Mouse (Mus musculus): ENCODE data around the gene Trappc3l. TPM values are rescaled to one million over a fixed set of nuclear protein-coding genes. Genes with fewer than 3 reads are reported as not detected.

The Trappc3l gene
- polyA plus RNA-seq, 1 experiment = not detected

- TF ChIP-seq POLR2A (IDR thresholded peaks at IDR 0.05; ENCODE audit: borderline replicate concordance, extremely low read depth, low read depth, low read length) (no peak), CTCF (IDR thresholded peaks at IDR 0.05; ENCODE audit: insufficient read depth, low read length) (no peak)
- 67% methylated on average over 2 of the region's 2 CpGs for WGBS
- no peaks in the 10 kb centered on the region for H3K4me1 ChIP-seq (ENCODE audit: control insufficient read depth, insufficient read depth, low read length)
- DNase-seq = no peak
- H3K4me3 ChIP-seq (replicated peaks; ENCODE audit: extremely low read depth, low read depth, low read length) = no peak overlapping the region
Observed at GRCm38 (mm10) chr10:34118421-34118820, 81.0 kb downstream of the Trappc3l start.

- WGBS = 9% methylated on average over 44 of the region's 44 CpGs
- TF ChIP-seq CTCF (IDR thresholded peaks at IDR 0.05; ENCODE audit: insufficient read depth, low read length) (no peak), POLR2A (IDR thresholded peaks at IDR 0.05; ENCODE audit: borderline replicate concordance, extremely low read depth, low read depth, low read length) (no peak)
- no peaks in the 10 kb centered on the region for H3K4me1 ChIP-seq (ENCODE audit: control insufficient read depth, insufficient read depth, low read length)
- H3K4me3 ChIP-seq (replicated peaks; ENCODE audit: extremely low read depth, low read depth, low read length) = peak within 1 kb of the TSS; percentile 60
- peak; percentile 23 for DNase-seq
Observed at GRCm38 (mm10) chr10:34127392-34128378, 90.3 kb downstream of the Trappc3l start, which contains the start of gene Calhm6. Calhm6 (minus strand) TSS chr10:34127984.

GRCm38 (mm10) chr10:34128391-34128790 is 91.0 kb downstream of the Trappc3l start:
- TF ChIP-seq CTCF (IDR thresholded peaks at IDR 0.05; ENCODE audit: insufficient read depth, low read length) = no peak
- TF ChIP-seq POLR2A (IDR thresholded peaks at IDR 0.05; ENCODE audit: borderline replicate concordance, extremely low read depth, low read depth, low read length) = no peak
- WGBS = 68% methylated on average over 6 of the region's 6 CpGs
- Histone ChIP-seq H3K4me1 (ENCODE audit: control insufficient read depth, insufficient read depth, low read length) (no peaks in the 10 kb centered on the region), H3K4me3 (replicated peaks; ENCODE audit: extremely low read depth, low read depth, low read length) (no peak overlapping the region)
- no peak for DNase-seq

- WGBS = 65% methylated on average over 2 of the region's 2 CpGs
- no peaks in the 10 kb centered on the region for H3K4me1 ChIP-seq (ENCODE audit: control insufficient read depth, insufficient read depth, low read length)
- no peak for TF ChIP-seq POLR2A (IDR thresholded peaks at IDR 0.05; ENCODE audit: borderline replicate concordance, extremely low read depth, low read depth, low read length)
- no peak for TF ChIP-seq CTCF (IDR thresholded peaks at IDR 0.05; ENCODE audit: insufficient read depth, low read length)
- no peak overlapping the region for H3K4me3 ChIP-seq (replicated peaks; ENCODE audit: extremely low read depth, low read depth, low read length)
- no peak for DNase-seq
Observed at GRCm38 (mm10) chr10:34131356-34131755, 94.0 kb downstream of the Trappc3l start.

GRCm38 (mm10) chr10:34136432-34136831 is 99.0 kb downstream of the Trappc3l start:
- no peaks in the 10 kb centered on the region for H3K4me1 ChIP-seq (ENCODE audit: control insufficient read depth, insufficient read depth, low read length)
- TF ChIP-seq CTCF (IDR thresholded peaks at IDR 0.05; ENCODE audit: insufficient read depth, low read length) (no peak), POLR2A (IDR thresholded peaks at IDR 0.05; ENCODE audit: borderline replicate concordance, extremely low read depth, low read depth, low read length) (no peak)
- DNase-seq = no peak
- WGBS = 41% methylated on average over 6 of the region's 6 CpGs
- H3K4me3 ChIP-seq (replicated peaks; ENCODE audit: extremely low read depth, low read depth, low read length) = no peak overlapping the region

GRCm38 (mm10) chr10:34138027-34138426 is 100.6 kb downstream of the Trappc3l start:
- no peak overlapping the region for H3K4me3 ChIP-seq (replicated peaks; ENCODE audit: extremely low read depth, low read depth, low read length)
- no peak for TF ChIP-seq POLR2A (IDR thresholded peaks at IDR 0.05; ENCODE audit: borderline replicate concordance, extremely low read depth, low read depth, low read length)
- TF ChIP-seq CTCF (IDR thresholded peaks at IDR 0.05; ENCODE audit: insufficient read depth, low read length) = no peak
- WGBS = 49% methylated on average over 6 of the region's 6 CpGs
- no peak for DNase-seq
- H3K4me1 ChIP-seq (ENCODE audit: control insufficient read depth, insufficient read depth, low read length) = no peaks in the 10 kb centered on the region

- 52% methylated on average over 4 of the region's 4 CpGs for WGBS
- no peaks in the 10 kb centered on the region for H3K4me1 ChIP-seq (ENCODE audit: control insufficient read depth, insufficient read depth, low read length)
- DNase-seq = no peak
- no peak overlapping the region for H3K4me3 ChIP-seq (replicated peaks; ENCODE audit: extremely low read depth, low read depth, low read length)
- TF ChIP-seq POLR2A (IDR thresholded peaks at IDR 0.05; ENCODE audit: borderline replicate concordance, extremely low read depth, low read depth, low read length) = no peak
- TF ChIP-seq CTCF (IDR thresholded peaks at IDR 0.05; ENCODE audit: insufficient read depth, low read length) = no peak
Observed at GRCm38 (mm10) chr10:34139768-34140167, 102.4 kb downstream of the Trappc3l start.

GRCm38 (mm10) chr10:34141693-34142092 is 104.3 kb downstream of the Trappc3l start:
- Histone ChIP-seq H3K4me3 (replicated peaks; ENCODE audit: extremely low read depth, low read depth, low read length) (no peak overlapping the region), H3K4me1 (ENCODE audit: control insufficient read depth, insufficient read depth, low read length) (no peaks in the 10 kb centered on the region)
- DNase-seq = no peak
- 73% methylated on average over 2 of the region's 2 CpGs for WGBS
- no peak for TF ChIP-seq POLR2A (IDR thresholded peaks at IDR 0.05; ENCODE audit: borderline replicate concordance, extremely low read depth, low read depth, low read length)
- no peak for TF ChIP-seq CTCF (IDR thresholded peaks at IDR 0.05; ENCODE audit: insufficient read depth, low read length)

- DNase-seq = no peak
- WGBS = 70% methylated on average over 3 of the region's 3 CpGs
- TF ChIP-seq CTCF (IDR thresholded peaks at IDR 0.05; ENCODE audit: insufficient read depth, low read length) = no peak
- TF ChIP-seq POLR2A (IDR thresholded peaks at IDR 0.05; ENCODE audit: borderline replicate concordance, extremely low read depth, low read depth, low read length) = no peak
- Histone ChIP-seq H3K4me3 (replicated peaks; ENCODE audit: extremely low read depth, low read depth, low read length) (no peak overlapping the region), H3K4me1 (ENCODE audit: control insufficient read depth, insufficient read depth, low read length) (no peaks in the 10 kb centered on the region)
Observed at GRCm38 (mm10) chr10:34149772-34150171, 112.4 kb downstream of the Trappc3l start.

GRCm38 (mm10) chr10:34150454-34150853 is 113.1 kb downstream of the Trappc3l start:
- DNase-seq = no peak
- 57% methylated on average over 6 of the region's 6 CpGs for WGBS
- TF ChIP-seq POLR2A (IDR thresholded peaks at IDR 0.05; ENCODE audit: borderline replicate concordance, extremely low read depth, low read depth, low read length) = no peak
- no peak for TF ChIP-seq CTCF (IDR thresholded peaks at IDR 0.05; ENCODE audit: insufficient read depth, low read length)
- no peak overlapping the region for H3K4me3 ChIP-seq (replicated peaks; ENCODE audit: extremely low read depth, low read depth, low read length)
- H3K4me1 ChIP-seq (ENCODE audit: control insufficient read depth, insufficient read depth, low read length) = no peaks in the 10 kb centered on the region
